ENCODE assay signal across 3 mouse cellular contexts in genomic region chr9:114240528-114240927, GRCm38 (mm10).
ATAC-seq and TF ChIP-seq lines count a peak whose summit lies in the region.
"Not testable (repeated sequence)": the region's sequence is repeated elsewhere in the genome, so short reads cannot be mapped to it uniquely, and the experiment has no call there.

No protein-coding gene starts in this region.

- 51% methylated on average over 1 of the region's 1 CpGs for WGBS in intestine, embryonic 15.5 days
- 52% methylated on average over 1 of the region's 1 CpGs for WGBS in intestine, embryonic 16.5 days
- 41% methylated on average over 1 of the region's 1 CpGs for WGBS in intestine, postnatal 0 days

- H3K36me3 ChIP-seq in intestine, embryonic 15.5 days; intestine, embryonic 16.5 days (ENCODE audit: control insufficient read depth, insufficient read depth, low read length); intestine, postnatal 0 days (ENCODE audit: control insufficient read depth, insufficient read depth): not testable (repeated sequence)

- not testable (repeated sequence) for TF ChIP-seq CTCF in intestine, postnatal 0 days (IDR thresholded peaks at IDR 0.05; ENCODE audit: low read depth)

- ATAC-seq in intestine, embryonic 15.5 days, result peak; percentile 71
- peak; percentile 77 for ATAC-seq in intestine, embryonic 16.5 days
- peak; percentile 38; the same call in 1 of the 2 replicates for ATAC-seq in intestine, postnatal 0 days

- not testable (repeated sequence) for H3K27ac ChIP-seq in intestine, embryonic 15.5 days; intestine, embryonic 16.5 days (ENCODE audit: low read length); intestine, postnatal 0 days (ENCODE audit: low read depth, low read length)

- H3K4me3 ChIP-seq in intestine, embryonic 15.5 days (replicated peaks); intestine, embryonic 16.5 days (ENCODE audit: low read length); intestine, postnatal 0 days (ENCODE audit: low read depth, low read length): not testable (repeated sequence)

- H3K4me1 ChIP-seq in intestine, embryonic 15.5 days (replicated peaks); intestine, embryonic 16.5 days (ENCODE audit: control insufficient read depth, insufficient read depth, low read length); intestine, postnatal 0 days (replicated peaks; ENCODE audit: control insufficient read depth, insufficient read depth, low read length): not testable (repeated sequence)

- not testable (repeated sequence) for H3K9me3 ChIP-seq in intestine, embryonic 15.5 days; intestine, embryonic 16.5 days (ENCODE audit: control insufficient read depth, low read length); intestine, postnatal 0 days (ENCODE audit: control insufficient read depth)

- not testable (repeated sequence) for H3K27me3 ChIP-seq in intestine, embryonic 15.5 days (replicated peaks); intestine, embryonic 16.5 days (replicated peaks; ENCODE audit: control insufficient read depth, insufficient read depth, low read length); intestine, postnatal 0 days (replicated peaks; ENCODE audit: control insufficient read depth, insufficient read depth, low read length)

- H3K9ac ChIP-seq in intestine, embryonic 15.5 days; intestine, embryonic 16.5 days (ENCODE audit: low read depth, low read length); intestine, postnatal 0 days (ENCODE audit: low read depth, low read length): not testable (repeated sequence)

- not testable (repeated sequence) for H3K4me2 ChIP-seq in intestine, embryonic 15.5 days (replicated peaks); intestine, embryonic 16.5 days (ENCODE audit: low read depth, low read length); intestine, postnatal 0 days (replicated peaks; ENCODE audit: low read depth)
